Mouse (Mus musculus) myocyte (in vitro differentiated cells): ENCODE data around the gene Lyz2. TPM values are rescaled to one million over a fixed set of nuclear protein-coding genes. Genes with fewer than 3 reads are reported as not detected.
"Not testable (repeated sequence)": the region's sequence is repeated elsewhere in the genome, so short reads cannot be mapped to it uniquely, and the experiment has no call there.

Experiments
- H3K27me3 ChIP-seq: one replicate; pipeline ENCODE4 v1.6.1; 2011; ENCODE audit not compliant: control insufficient read depth, insufficient read depth, insufficient read length
- H3K36me3 ChIP-seq: one replicate; pipeline ENCODE4 v1.6.1; 2011; ENCODE audit not compliant: control insufficient read depth, insufficient read depth
- H3K4me2 ChIP-seq: one replicate; pipeline ENCODE4 v1.6.1; 2011; ENCODE audit warnings: low read depth, control low read depth
- H3K4me3 ChIP-seq: one replicate; pipeline ENCODE4 v1.5.1; 2011; ENCODE audit warnings: mild to moderate bottlenecking, control low read depth, moderate library complexity
- H3K79me2 ChIP-seq: one replicate; pipeline ENCODE4 v1.6.1; 2011; ENCODE audit not compliant: control insufficient read depth, insufficient read depth
- H3ac ChIP-seq: one replicate; pipeline ENCODE4 v1.6.1; 2011; ENCODE audit not compliant: control insufficient read depth, insufficient read length
- CEBPB ChIP-seq: IDR thresholded peaks from 2 replicates; pipeline ENCODE4 v1.6.1; 2011; ENCODE audit warnings: mild to moderate bottlenecking, moderate library complexity; ENCODE audit not compliant: poor library complexity, insufficient read depth, severe bottlenecking
- E2F4 ChIP-seq: IDR thresholded peaks from one replicate; pipeline ENCODE4 v1.6.1; 2011; ENCODE audit warnings: mild to moderate bottlenecking, control low read depth, moderate library complexity; ENCODE audit not compliant: insufficient read depth
- MAX ChIP-seq: IDR thresholded peaks from one replicate; pipeline ENCODE4 v1.6.1; 2011; ENCODE audit warnings: low read depth, mild to moderate bottlenecking, control low read depth
- MYOD1 ChIP-seq, 3 experiments: IDR thresholded peaks; one replicate each; pipeline ENCODE4 v1.6.1; 2011; ENCODE audit warnings: control low read depth in 2 of 3, low read depth in 2 of 3, mild to moderate bottlenecking in 2 of 3, moderate library complexity in 1 of 3; ENCODE audit not compliant: insufficient read length in 2 of 3, control insufficient read depth in 1 of 3
- MYOG ChIP-seq, 3 experiments: IDR thresholded peaks; one replicate each; pipeline ENCODE4 v1.6.1; 2011; ENCODE audit warnings: control low read depth in 2 of 3, low read depth in 2 of 3, mild to moderate bottlenecking in 2 of 3; ENCODE audit not compliant: insufficient read length in 2 of 3, control insufficient read depth in 1 of 3, insufficient read depth in 1 of 3
- POLR2A ChIP-seq: IDR thresholded peaks from one replicate; pipeline ENCODE4 v1.6.1; 2011; ENCODE audit warnings: low read depth, mild to moderate bottlenecking, control low read depth, moderate library complexity; ENCODE audit not compliant: insufficient read length
- POLR2AphosphoS2 ChIP-seq: IDR thresholded peaks from one replicate; pipeline ENCODE4 v1.6.1; 2011; ENCODE audit warnings: low read depth, control low read depth; ENCODE audit not compliant: insufficient read length
- REST ChIP-seq: IDR thresholded peaks from one replicate; pipeline ENCODE4 v1.6.1; 2011; ENCODE audit warnings: mild to moderate bottlenecking, control low read depth, moderate library complexity; ENCODE audit not compliant: insufficient read depth, insufficient read length
- SRF ChIP-seq: IDR thresholded peaks from one replicate; pipeline ENCODE4 v1.6.1; 2011; ENCODE audit warnings: low read depth; ENCODE audit not compliant: control insufficient read depth, insufficient read length
- TCF12 ChIP-seq: IDR thresholded peaks from one replicate; pipeline ENCODE4 v1.6.1; 2011; ENCODE audit warnings: mild to moderate bottlenecking, control low read depth; ENCODE audit not compliant: poor library complexity, insufficient read depth, severe bottlenecking
- TCF3 ChIP-seq: IDR thresholded peaks from one replicate; pipeline ENCODE4 v1.6.1; 2011; ENCODE audit warnings: low read depth, control low read depth; ENCODE audit not compliant: insufficient read length
- USF1 ChIP-seq: IDR thresholded peaks from one replicate; pipeline ENCODE4 v1.6.1; 2011; ENCODE audit warnings: low read depth, mild to moderate bottlenecking, control low read depth, moderate library complexity
- polyA plus RNA-seq: library from polyadenylated mRNA; unstranded; fragments of >200 nt; fragmentation: generic; extraction: Trizol; gene quantifications from one replicate; pipeline ENCODE4 v1.2.1, GENCODE M21; 2012; ENCODE audit warnings: missing spikeins

Lyz2 gene
- polyA plus RNA-seq, 1 experiment, result 0.08 TPM

GRCm38 (mm10) chr10:117299106-117299505 is 17.0 kb upstream of the Lyz2 start:
- Histone ChIP-seq H3K36me3 (no peaks in the 10 kb centered on the region), H3K27me3 (peaks cover 31% of the 10 kb centered on the region), H3K79me2 (no peaks in the 10 kb centered on the region), H3ac (no peak overlapping the region), H3K4me3 (no peak overlapping the region), H3K4me2 (no peak overlapping the region)
- TF ChIP-seq CEBPB (no peak), REST (no peak), TCF12 (no peak), POLR2AphosphoS2 (no peak), TCF3 (no peak), MYOD1 (IDR thresholded peaks at IDR 0.05; ENCODE audit: control insufficient read depth in 1 of 3, insufficient read length in 2 of 3, low read depth in 2 of 3) (no peak), MAX (no peak), POLR2A (no peak), USF1 (no peak)

GRCm38 (mm10) chr10:117298336-117298735 is 16.2 kb upstream of the Lyz2 start:
- H3K79me2 ChIP-seq, result no peaks in the 10 kb centered on the region
- no peaks in the 10 kb centered on the region for H3K36me3 ChIP-seq
- no peak overlapping the region for H3K4me2 ChIP-seq
- H3K4me3 ChIP-seq, result no peak overlapping the region
- H3K27me3 ChIP-seq, result peaks cover 36% of the 10 kb centered on the region
- H3ac ChIP-seq, result no peak overlapping the region
- TF ChIP-seq POLR2A (no peak), TCF12 (no peak), TCF3 (no peak), REST (no peak), CEBPB (no peak), MYOD1 (IDR thresholded peaks at IDR 0.05; ENCODE audit: control insufficient read depth in 1 of 3, insufficient read length in 2 of 3, low read depth in 2 of 3) (no peak), E2F4 (no peak), USF1 (no peak), SRF (no peak), MYOG (IDR thresholded peaks at IDR 0.05; ENCODE audit: control insufficient read depth in 1 of 3, insufficient read depth in 1 of 3, insufficient read length in 2 of 3, low read depth in 2 of 3) (no peak), MAX (no peak), POLR2AphosphoS2 (no peak)

- Histone ChIP-seq H3K4me3 (no peak within 1 kb of the TSS), H3ac (no peak within 1 kb of the TSS), H3K4me2 (no peak within 1 kb of the TSS), H3K36me3 (no peaks in the 10 kb centered on the region), H3K79me2 (no peaks in the 10 kb centered on the region), H3K27me3 (peaks cover 43% of the 10 kb centered on the region)
- TF ChIP-seq TCF3 (no peak), E2F4 (no peak), MYOD1 (IDR thresholded peaks at IDR 0.05; ENCODE audit: control insufficient read depth in 1 of 3, insufficient read length in 2 of 3, low read depth in 2 of 3) (no peak), MYOG (IDR thresholded peaks at IDR 0.05; ENCODE audit: control insufficient read depth in 1 of 3, insufficient read depth in 1 of 3, insufficient read length in 2 of 3, low read depth in 2 of 3) (no peak), TCF12 (no peak), POLR2AphosphoS2 (no peak), CEBPB (no peak), SRF (no peak)
Observed at GRCm38 (mm10) chr10:117292671-117293070, 10.6 kb upstream of the Lyz2 start, which contains the start of gene Lyz1. TSS of gene Lyz1 (minus strand) at chr10:117292868.

- H3ac ChIP-seq, H3K4me2 ChIP-seq, H3K36me3 ChIP-seq, H3K4me3 ChIP-seq, H3K79me2 ChIP-seq: not testable (repeated sequence)
- H3K27me3 ChIP-seq, result peaks cover 30% of the 10 kb centered on the region
Observed at GRCm38 (mm10) chr10:117290936-117291335, 8.8 kb upstream of the Lyz2 start.

GRCm38 (mm10) chr10:117290046-117290870 is 8.1 kb upstream of the Lyz2 start:
- no peak overlapping the region for H3K4me3 ChIP-seq
- H3K36me3 ChIP-seq, result no peaks in the 10 kb centered on the region
- H3K4me2 ChIP-seq, result no peak overlapping the region
- H3K27me3 ChIP-seq, result peaks cover 28% of the 10 kb centered on the region
- no peak for TF ChIP-seq TCF3
- TF ChIP-seq MYOD1 (IDR thresholded peaks at IDR 0.05; ENCODE audit: control insufficient read depth in 1 of 3, insufficient read length in 2 of 3, low read depth in 2 of 3), result no peak
- TF ChIP-seq USF1, result no peak
- no peak for TF ChIP-seq POLR2A
- no peak for TF ChIP-seq POLR2AphosphoS2
- no peak for TF ChIP-seq REST
- no peak for TF ChIP-seq MAX
- TF ChIP-seq CEBPB, result no peak
- no peak for TF ChIP-seq SRF
- no peak for TF ChIP-seq E2F4
- no peak for TF ChIP-seq TCF12
- H3ac ChIP-seq, result no peak overlapping the region
- no peaks in the 10 kb centered on the region for H3K79me2 ChIP-seq

GRCm38 (mm10) chr10:117289034-117289505 is 6.9 kb upstream of the Lyz2 start:
- not testable (repeated sequence) for H3K4me2 ChIP-seq

More at GRCm38 (mm10) chr10:117289034-117289505, 6.9 kb upstream of the Lyz2 start:
- peaks cover 40% of the 10 kb centered on the region for H3K27me3 ChIP-seq
- H3K79me2 ChIP-seq, H3K36me3 ChIP-seq, H3K4me3 ChIP-seq, H3ac ChIP-seq: not testable (repeated sequence)
